Mouse (Mus musculus): Measurements from ENCODE around the gene Abraxas2.

Gene Abraxas2

GRCm38 (mm10) chr7:132856083-132856482 is 2.9 kb upstream of the Abraxas2 start:
- DNase-seq: no peak

GRCm38 (mm10) chr7:132858043-132858608 is 899 bp upstream of the Abraxas2 start:
- no peak for DNase-seq

GRCm38 (mm10) chr7:132866316-132866715 is 7.3 kb downstream of the Abraxas2 start:
- no peak for DNase-seq

- DNase-seq: no peak
Observed at GRCm38 (mm10) chr7:132873043-132873442, 14.0 kb downstream of the Abraxas2 start.

- no peak for DNase-seq
Observed at GRCm38 (mm10) chr7:132875391-132876086, 16.5 kb downstream of the Abraxas2 start.

- DNase-seq: no peak
Observed at GRCm38 (mm10) chr7:132880276-132880675, 21.3 kb downstream of the Abraxas2 start.

- DNase-seq: peak in 1 of 2 experiments; percentile 10
Observed at GRCm38 (mm10) chr7:132882343-132882742, 23.3 kb downstream of the Abraxas2 start.

GRCm38 (mm10) chr7:132884031-132884430 is 25.0 kb downstream of the Abraxas2 start:
- DNase-seq: no peak

GRCm38 (mm10) chr7:132887019-132887804 is 28.2 kb downstream of the Abraxas2 start:
- no peak for DNase-seq

- no peak for DNase-seq
Observed at GRCm38 (mm10) chr7:132888052-132888451, 29.0 kb downstream of the Abraxas2 start.

- DNase-seq: no peak
Observed at GRCm38 (mm10) chr7:132888518-132889249, 29.7 kb downstream of the Abraxas2 start.

- DNase-seq: no peak
Observed at GRCm38 (mm10) chr7:132889691-132890090, 30.7 kb downstream of the Abraxas2 start.

- DNase-seq: no peak
Observed at GRCm38 (mm10) chr7:132890201-132890600, 31.2 kb downstream of the Abraxas2 start.

GRCm38 (mm10) chr7:132891561-132892310 is 32.7 kb downstream of the Abraxas2 start:
- DNase-seq: no peak

- no peak for DNase-seq
Observed at GRCm38 (mm10) chr7:132892311-132892661, 33.3 kb downstream of the Abraxas2 start.

GRCm38 (mm10) chr7:132892806-132893205 is 33.8 kb downstream of the Abraxas2 start:
- DNase-seq: no peak

- DNase-seq: no peak
Observed at GRCm38 (mm10) chr7:132893336-132893735, 34.3 kb downstream of the Abraxas2 start.

- DNase-seq: no peak
Observed at GRCm38 (mm10) chr7:132894841-132895555, 36.0 kb downstream of the Abraxas2 start.

- no peak for DNase-seq
Observed at GRCm38 (mm10) chr7:132896206-132896815, 37.3 kb downstream of the Abraxas2 start.

GRCm38 (mm10) chr7:132897258-132897657 is 38.2 kb downstream of the Abraxas2 start:
- DNase-seq: no peak

GRCm38 (mm10) chr7:132898234-132898633 is 39.2 kb downstream of the Abraxas2 start:
- DNase-seq: peak; percentile 42 to 52
